Mouse (Mus musculus) limb, embryonic 11.5 days (tissue): ENCODE measurements around the gene Ilf2. TPM values are rescaled to one million over a fixed set of nuclear protein-coding genes. Genes with fewer than 3 reads are reported as not detected.
A peak's percentile ranks its signal among the peaks of the same experiment; 100 is the strongest.

Experiments used
- ATAC-seq: fragments of 200-750 bp; cut with Nextera tagmentation; 2 replicates; pipeline ENCODE4 v1.8.0; 2017; ENCODE audit warnings: low read depth; ENCODE audit not compliant: insufficient number of reproducible peaks, low FRiP score, low TSS enrichment
- DNase-seq: peaks from one replicate; pipeline ENCODE4 v3.0.0-alpha.2; 2015; ENCODE audit warnings: low spot score
- H3K27ac ChIP-seq: fragments of 300-500 bp; sonication (generic); replicated peaks from 2 replicates; pipeline ENCODE4 v1.5.1; 2014; ENCODE audit warnings: low read depth, mild to moderate bottlenecking, low read length
- H3K27me3 ChIP-seq: fragments of 300-500 bp; sonication (generic); 2 replicates; pipeline ENCODE4 v1.6.1; 2014; ENCODE audit warnings: mild to moderate bottlenecking, low read length, mixed read lengths; ENCODE audit not compliant: control insufficient read depth, insufficient read depth
- H3K36me3 ChIP-seq: fragments of 300-500 bp; sonication (generic); 2 replicates; pipeline ENCODE4 v1.6.1; 2014; ENCODE audit warnings: mild to moderate bottlenecking, low read length, moderate library complexity, mixed read lengths; ENCODE audit not compliant: control insufficient read depth, insufficient read depth
- H3K4me1 ChIP-seq: fragments of 300-500 bp; sonication (generic); 2 replicates; pipeline ENCODE4 v1.6.1; 2014; ENCODE audit warnings: low read length, mixed read lengths; ENCODE audit not compliant: control insufficient read depth, insufficient read depth
- H3K4me2 ChIP-seq: fragments of 300-500 bp; sonication (generic); 2 replicates; pipeline ENCODE4 v1.6.1; 2014; ENCODE audit warnings: low read depth, mild to moderate bottlenecking, moderate library complexity; ENCODE audit not compliant: severe bottlenecking
- H3K4me3 ChIP-seq: fragments of 300-500 bp; sonication (generic); 2 replicates; pipeline ENCODE4 v1.5.1; 2014; ENCODE audit warnings: low read depth, low read length
- H3K9ac ChIP-seq: fragments of 300-500 bp; sonication (generic); 2 replicates; pipeline ENCODE4 v1.6.1; 2014; ENCODE audit warnings: mild to moderate bottlenecking, low read length
- H3K9me3 ChIP-seq: fragments of 300-500 bp; sonication (generic); 2 replicates; pipeline ENCODE4 v1.6.1; 2016; ENCODE audit warnings: low read length; ENCODE audit not compliant: control insufficient read depth
- WGBS: fragments of 180-500 bp; shearing (Covaris S2); extraction: QIAGEN DNeasy Blood & Tissue Kit; methylation state at CpG from one replicate; pipeline ENCODE4 v1.1.7; 2014; 5-methylcytosine and 5-hydroxymethylcytosine counted together
- polyA plus RNA-seq: library from polyadenylated mRNA; unstranded; fragments of >200 nt; fragmentation: Nextera tagmentation; extraction: Ambion mirVana; gene quantifications from 2 replicates; pipeline ENCODE4 v1.2.1, GENCODE M21; 2014

The Ilf2 gene
- polyA plus RNA-seq, 1 experiment from 2014 or later, result 385 TPM

GRCm38 (mm10) chr3:90508950-90509746 lies 33.2 kb downstream of the Ilf2 start, which contains the start of gene Chtop:
Gene Chtop, minus strand, starts transcription at chr3:90509498.
- no peaks in the 10 kb centered on the region for H3K9me3 ChIP-seq
- peak within 1 kb of the TSS; percentile 85 for H3K27ac ChIP-seq
- peak within 1 kb of the TSS; percentile 59 for H3K4me2 ChIP-seq
- WGBS, result under 1% methylated on average over 66 of the region's 66 CpGs
- H3K9ac ChIP-seq, result peak within 1 kb of the TSS; percentile 97
- ATAC-seq, result peak; percentile 90
- DNase-seq, result peak; percentile 99
- H3K27me3 ChIP-seq, result peaks cover 5% of the 10 kb centered on the region; the same call in 1 of the 2 replicates
- peaks cover 8% of the 10 kb centered on the region; the same call in 1 of the 2 replicates for H3K4me1 ChIP-seq
- H3K4me3 ChIP-seq, result peak within 1 kb of the TSS; percentile 94
- H3K36me3 ChIP-seq, result peaks cover 15% of the 10 kb centered on the region; the same call in 1 of the 2 replicates

- Histone ChIP-seq H3K4me3 (peak overlapping the region; percentile 94), H3K4me2 (peak overlapping the region; percentile 22; the same call in 1 of the 2 replicates)
- no peak for DNase-seq
Measured at GRCm38 (mm10) chr3:90509747-90510123, 33.8 kb downstream of the Ilf2 start.

GRCm38 (mm10) chr3:90512276-90512675 lies 36.4 kb downstream of the Ilf2 start:
- no peak overlapping the region for H3K27ac ChIP-seq
- ATAC-seq, result no peak
- H3K9me3 ChIP-seq, result no peaks in the 10 kb centered on the region
- H3K4me1 ChIP-seq, result peaks cover 17% of the 10 kb centered on the region
- H3K36me3 ChIP-seq, result 0 out of 2 replicates have a peak, but pooled peaks cover 2% of the 10 kb centered on the region
- no peak overlapping the region for H3K4me3 ChIP-seq
- peaks cover 5% of the 10 kb centered on the region; the same call in 1 of the 2 replicates for H3K27me3 ChIP-seq
- 88% methylated on average over 5 of the region's 5 CpGs for WGBS
- H3K4me2 ChIP-seq, result no peak overlapping the region
- DNase-seq, result no peak
- H3K9ac ChIP-seq, result no peak overlapping the region

More at GRCm38 (mm10) chr3:90509747-90510123, 33.8 kb downstream of the Ilf2 start:
- Histone ChIP-seq H3K4me1 (peaks cover 13% of the 10 kb centered on the region), H3K36me3 (peaks cover 15% of the 10 kb centered on the region; the same call in 1 of the 2 replicates), H3K9me3 (no peaks in the 10 kb centered on the region), H3K27me3 (peaks cover 5% of the 10 kb centered on the region; the same call in 1 of the 2 replicates), H3K27ac (no peak overlapping the region), H3K9ac (no peak overlapping the region)
- ATAC-seq, result peak; percentile 33; the same call in 1 of the 2 replicates
- 31% methylated on average over 2 of the region's 2 CpGs for WGBS

GRCm38 (mm10) chr3:90512948-90513642 lies 37.2 kb downstream of the Ilf2 start:
- Histone ChIP-seq H3K9me3 (no peaks in the 10 kb centered on the region), H3K27me3 (peaks cover 5% of the 10 kb centered on the region; the same call in 1 of the 2 replicates), H3K4me3 (no peak overlapping the region), H3K4me1 (peaks cover 12% of the 10 kb centered on the region), H3K27ac (no peak overlapping the region), H3K36me3 (no peaks in the 10 kb centered on the region), H3K4me2 (no peak overlapping the region), H3K9ac (no peak overlapping the region)
- DNase-seq (no peak), ATAC-seq (no peak)
- WGBS, result 73% methylated on average over 9 of the region's 9 CpGs

GRCm38 (mm10) chr3:90513796-90514590 lies 38.1 kb downstream of the Ilf2 start, which contains the start of the genes S100a1 and S100a13:
Gene S100a1, minus strand, starts transcription at chr3:90514392.
Gene S100a13, plus strand, starts transcription at chr3:90514435.
- no peaks in the 10 kb centered on the region for H3K9me3 ChIP-seq
- H3K27ac ChIP-seq, result no peak within 1 kb of the TSS
- H3K36me3 ChIP-seq, result no peaks in the 10 kb centered on the region
- H3K4me1 ChIP-seq, result peaks cover 12% of the 10 kb centered on the region
- H3K4me2 ChIP-seq, result peak within 1 kb of the TSS; percentile 78
- H3K4me3 ChIP-seq, result peak within 1 kb of the TSS; percentile 26
- H3K9ac ChIP-seq, result peak within 1 kb of the TSS; percentile 43
- 3% methylated on average over 25 of the region's 25 CpGs for whole genome bisulfite sequencing
- DNase-seq, result peak; percentile 32
- ATAC-seq, result no peak
- peaks cover 5% of the 10 kb centered on the region; the same call in 1 of the 2 replicates for H3K27me3 ChIP-seq

- Histone ChIP-seq H3K4me3 (peak overlapping the region; percentile 26), H3K27me3 (peaks cover 5% of the 10 kb centered on the region; the same call in 1 of the 2 replicates), H3K36me3 (no peaks in the 10 kb centered on the region), H3K4me1 (peaks cover 12% of the 10 kb centered on the region), H3K4me2 (peak overlapping the region; percentile 78), H3K9ac (peak overlapping the region; percentile 43), H3K27ac (no peak overlapping the region), H3K9me3 (no peaks in the 10 kb centered on the region)
- WGBS, result under 1% methylated on average over 10 of the region's 10 CpGs
- DNase-seq (peak; percentile 77), ATAC-seq (peak; percentile 27; the same call in 1 of the 2 replicates)
Measured at GRCm38 (mm10) chr3:90514691-90515090, 38.8 kb downstream of the Ilf2 start.

GRCm38 (mm10) chr3:90515242-90515641 lies 39.3 kb downstream of the Ilf2 start:
- H3K9me3 ChIP-seq, result no peaks in the 10 kb centered on the region
- ATAC-seq, result no peak
- H3K36me3 ChIP-seq, result no peaks in the 10 kb centered on the region
- WGBS, result 50% methylated on average over 1 of the region's 1 CpGs
- H3K4me1 ChIP-seq, result peaks cover 12% of the 10 kb centered on the region
- H3K4me3 ChIP-seq, result peak overlapping the region; percentile 26
- no peak for DNase-seq
- H3K4me2 ChIP-seq, result peak overlapping the region; percentile 78
- no peak overlapping the region; the same call in 1 of the 2 replicates for H3K9ac ChIP-seq
- peaks cover 5% of the 10 kb centered on the region; the same call in 1 of the 2 replicates for H3K27me3 ChIP-seq
- no peak overlapping the region for H3K27ac ChIP-seq
